Mouse (Mus musculus) liver, embryonic 15.5 days (tissue): ENCODE data around the gene Fasl. TPM values are rescaled to one million over a fixed set of nuclear protein-coding genes. Genes with fewer than 3 reads are reported as not detected.
A peak's percentile ranks its signal among the peaks of the same experiment; 100 is the strongest.

Experiments used
- ATAC-seq: fragments of 200-750 bp; cut with Nextera tagmentation; 2 replicates; pipeline ENCODE4 v1.8.0; 2017; ENCODE audit warnings: moderate number of reproducible peaks, mild to moderate bottlenecking, moderate library complexity; ENCODE audit not compliant: insufficient read depth
- H3K27ac ChIP-seq: fragments of 300-500 bp; sonication (generic); replicated peaks from 2 replicates; pipeline ENCODE4 v1.5.1; 2015; ENCODE audit warnings: mild to moderate bottlenecking, inconsistent platforms
- H3K27me3 ChIP-seq: fragments of 300-500 bp; sonication (generic); 2 replicates; pipeline ENCODE4 v1.6.1; 2015; ENCODE audit warnings: mild to moderate bottlenecking, inconsistent platforms
- H3K36me3 ChIP-seq: fragments of 300-500 bp; sonication (generic); replicated peaks from 2 replicates; pipeline ENCODE4 v1.6.1; 2015; ENCODE audit warnings: moderate library complexity, mild to moderate bottlenecking, inconsistent platforms
- H3K4me1 ChIP-seq: fragments of 300-500 bp; sonication (generic); replicated peaks from 2 replicates; pipeline ENCODE4 v1.6.1; 2015; ENCODE audit warnings: inconsistent platforms
- H3K4me2 ChIP-seq: fragments of 300-500 bp; sonication (generic); 2 replicates; pipeline ENCODE4 v1.6.1; 2015; ENCODE audit warnings: moderate library complexity, mild to moderate bottlenecking, inconsistent platforms
- H3K4me3 ChIP-seq: fragments of 300-500 bp; sonication (generic); replicated peaks from 2 replicates; pipeline ENCODE4 v1.5.1; 2015; ENCODE audit warnings: mild to moderate bottlenecking, inconsistent platforms
- H3K9ac ChIP-seq: fragments of 300-500 bp; sonication (generic); 2 replicates; pipeline ENCODE4 v1.6.1; 2015; ENCODE audit warnings: moderate library complexity, mild to moderate bottlenecking, inconsistent platforms
- H3K9me3 ChIP-seq: fragments of 300-500 bp; sonication (generic); replicated peaks from 2 replicates; pipeline ENCODE4 v1.6.1; 2016; ENCODE audit warnings: inconsistent platforms
- WGBS: fragments of 180-500 bp; shearing (Covaris S2); methylation state at CpG from one replicate; pipeline ENCODE4 v1.1.7; 2015; ENCODE audit warnings: mixed read lengths; ENCODE audit not compliant: insufficient replicate concordance; 5-methylcytosine and 5-hydroxymethylcytosine counted together
- polyA plus RNA-seq: library from polyadenylated mRNA; unstranded; fragments of >200 nt; fragmentation: Nextera tagmentation; extraction: Ambion mirVana; gene quantifications from 2 replicates; pipeline ENCODE4 v1.2.1, GENCODE M21; 2015

The Fasl gene
- polyA plus RNA-seq, 1 experiment from 2014 or later, result 0.08 TPM

GRCm38 (mm10) chr1:161791854-161792686 lies 3.8 kb upstream of the Fasl start:
- peaks cover 60% of the 10 kb centered on the region for H3K4me1 ChIP-seq
- 43% methylated on average over 8 of the region's 8 CpGs for WGBS
- no peak overlapping the region for H3K4me3 ChIP-seq
- H3K4me2 ChIP-seq, result peak overlapping the region; percentile 55
- H3K36me3 ChIP-seq, result no peaks in the 10 kb centered on the region
- H3K27ac ChIP-seq, result peak overlapping the region; percentile 88
- peak; percentile 88 for ATAC-seq
- H3K27me3 ChIP-seq, result no peaks in the 10 kb centered on the region
- peak overlapping the region; percentile 3; the same call in 1 of the 2 replicates for H3K9ac ChIP-seq
- no peaks in the 10 kb centered on the region for H3K9me3 ChIP-seq

- Histone ChIP-seq H3K9ac (no peak overlapping the region), H3K4me3 (no peak overlapping the region), H3K4me1 (no peaks in the 10 kb centered on the region), H3K27me3 (peaks cover 7% of the 10 kb centered on the region; the same call in 1 of the 2 replicates), H3K27ac (no peak overlapping the region), H3K36me3 (no peaks in the 10 kb centered on the region), H3K9me3 (no peaks in the 10 kb centered on the region), H3K4me2 (no peak overlapping the region)
- 60% methylated on average over 2 of the region's 2 CpGs for whole genome bisulfite sequencing
- no peak for ATAC-seq
These were observed 5.6 kb downstream of the Fasl start for GRCm38 (mm10) chr1:161782725-161783124.

DNA sequence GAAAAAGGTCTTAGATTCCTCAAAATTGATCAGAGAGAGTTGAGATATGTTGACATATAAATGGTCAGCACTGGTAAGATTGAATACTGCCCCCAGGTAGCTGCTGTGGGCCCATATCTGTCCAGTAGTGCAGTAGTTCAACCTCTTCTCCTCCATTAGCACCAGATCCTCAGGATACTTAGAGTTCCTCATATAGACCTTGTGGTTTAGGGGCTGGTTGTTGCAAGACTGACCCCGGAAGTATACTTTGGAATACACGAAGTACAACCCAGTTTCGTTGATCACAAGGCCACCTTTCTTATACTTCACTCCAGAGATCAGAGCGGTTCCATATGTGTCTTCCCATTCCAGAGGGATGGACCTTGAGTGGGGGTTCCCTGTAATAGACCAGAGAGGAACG lies 6.7 kb downstream of the Fasl start:
- no peak overlapping the region for H3K4me3 ChIP-seq
- no peaks in the 10 kb centered on the region for H3K36me3 ChIP-seq
- no peaks in the 10 kb centered on the region for H3K4me1 ChIP-seq
- no peaks in the 10 kb centered on the region for H3K9me3 ChIP-seq
- H3K27me3 ChIP-seq, result peaks cover 7% of the 10 kb centered on the region; the same call in 1 of the 2 replicates
- H3K4me2 ChIP-seq, result no peak overlapping the region
- H3K27ac ChIP-seq, result no peak overlapping the region
- WGBS, result 66% methylated on average over 5 of the region's 5 CpGs
- no peak overlapping the region for H3K9ac ChIP-seq
- ATAC-seq, result no peak

DNA sequence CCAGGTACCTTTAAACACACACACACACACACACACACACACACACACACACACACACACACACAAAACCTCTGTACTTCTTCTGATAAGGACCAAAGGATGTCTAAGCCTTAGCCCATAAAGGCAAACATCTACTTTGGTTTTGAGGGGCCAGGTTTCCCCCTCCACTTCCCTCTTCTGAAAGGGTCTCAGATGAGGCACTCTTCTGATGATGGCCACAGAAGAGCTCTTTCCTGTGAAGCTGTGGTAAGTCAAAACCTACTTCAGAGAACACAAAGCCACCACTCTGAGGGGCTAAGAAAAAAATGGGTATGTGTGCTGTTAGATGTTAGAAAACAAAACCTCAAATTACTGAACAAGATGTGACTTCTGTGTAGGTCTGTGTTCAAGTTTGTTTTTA lies 9.2 kb downstream of the Fasl start:
- Histone ChIP-seq H3K36me3 (no peaks in the 10 kb centered on the region), H3K27me3 (peaks cover 4% of the 10 kb centered on the region; the same call in 1 of the 2 replicates), H3K4me3 (no peak overlapping the region), H3K9me3 (no peaks in the 10 kb centered on the region), H3K9ac (no peak overlapping the region), H3K27ac (no peak overlapping the region), H3K4me2 (no peak overlapping the region), H3K4me1 (no peaks in the 10 kb centered on the region)
- ATAC-seq, result no peak

DNA sequence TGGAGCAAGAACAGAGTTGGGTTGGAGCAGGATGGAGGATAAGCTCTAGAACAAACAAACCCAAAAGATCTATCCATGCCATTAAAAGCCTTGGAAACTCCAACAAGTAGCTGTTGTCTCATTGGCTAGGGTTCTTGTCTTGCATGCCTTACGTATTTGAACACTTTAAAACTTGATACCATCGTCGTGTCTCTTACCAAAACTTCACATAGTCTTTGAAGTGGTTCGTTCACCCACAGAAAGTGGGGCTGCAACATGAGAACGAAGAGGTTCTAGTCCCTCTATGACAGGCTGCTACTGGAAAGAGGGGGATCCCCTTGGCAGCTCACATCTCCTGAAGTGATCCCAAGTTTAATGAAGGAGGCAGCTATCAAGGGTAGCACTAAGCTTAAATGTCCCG lies 13.1 kb downstream of the Fasl start:
- Histone ChIP-seq H3K4me2 (no peak overlapping the region), H3K9me3 (no peaks in the 10 kb centered on the region), H3K4me1 (peaks cover 10% of the 10 kb centered on the region), H3K27me3 (no peaks in the 10 kb centered on the region), H3K27ac (no peak overlapping the region), H3K9ac (no peak overlapping the region), H3K36me3 (no peaks in the 10 kb centered on the region), H3K4me3 (no peak overlapping the region)
- 63% methylated on average over 6 of the region's 6 CpGs for WGBS
- no peak for ATAC-seq

DNA sequence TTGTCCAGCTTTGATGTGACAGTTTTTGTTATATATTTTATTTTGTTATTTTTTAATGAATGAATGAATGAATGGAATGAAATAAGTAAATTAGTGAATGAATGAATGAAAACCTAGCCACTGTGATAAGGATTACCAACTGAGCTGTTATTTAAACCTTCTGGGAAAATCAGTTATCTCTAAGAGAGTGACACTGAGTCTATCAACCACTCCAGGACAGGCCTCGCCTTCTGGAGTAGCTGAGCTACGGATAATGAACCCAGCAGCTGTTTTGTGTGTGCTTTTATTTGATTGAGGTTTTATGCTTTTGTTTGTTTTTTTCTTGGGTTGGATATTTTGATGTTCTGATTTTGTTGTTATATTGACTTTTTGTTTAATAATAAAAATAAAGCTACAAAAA lies 17.0 kb downstream of the Fasl start:
- no peak overlapping the region for H3K4me2 ChIP-seq
- H3K4me3 ChIP-seq, result no peak overlapping the region
- no peaks in the 10 kb centered on the region for H3K36me3 ChIP-seq
- H3K27me3 ChIP-seq, result no peaks in the 10 kb centered on the region
- ATAC-seq, result peak; percentile 49; the same call in 1 of the 2 replicates
- no peak overlapping the region for H3K27ac ChIP-seq
- H3K9ac ChIP-seq, result no peak overlapping the region
- WGBS, result 16% methylated on average over 2 of the region's 2 CpGs
- peaks cover 28% of the 10 kb centered on the region for H3K4me1 ChIP-seq
- no peaks in the 10 kb centered on the region for H3K9me3 ChIP-seq

- no peak for ATAC-seq
- H3K4me1 ChIP-seq, result peaks cover 32% of the 10 kb centered on the region
These were observed 19.0 kb downstream of the Fasl start for GRCm38 (mm10) chr1:161769329-161769728.

DNA sequence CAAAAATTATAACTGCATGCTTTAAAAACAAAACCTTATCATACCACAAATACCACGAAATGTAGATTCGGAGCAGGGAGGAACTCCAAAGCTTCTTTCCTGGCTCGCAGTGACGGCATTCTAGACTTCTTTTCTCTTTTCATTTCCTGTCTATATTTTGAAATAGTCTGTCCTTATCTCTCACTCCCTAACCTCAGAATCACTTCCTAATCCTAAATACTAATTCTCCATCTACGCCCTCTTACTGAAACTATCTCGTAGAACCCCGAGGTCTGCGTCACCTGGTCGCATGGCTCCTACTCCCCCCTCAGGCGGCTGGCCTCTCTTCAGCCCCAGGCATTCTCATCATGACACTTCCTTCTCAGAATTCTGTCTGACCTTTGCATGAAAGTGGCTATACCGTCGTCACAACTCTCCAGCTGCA lies 21.2 kb downstream of the Fasl start:
- WGBS, result 13% methylated on average over 12 of the region's 12 CpGs
- H3K9ac ChIP-seq, result peak overlapping the region; percentile 26; the same call in 1 of the 2 replicates
- H3K27ac ChIP-seq, result 0 out of 2 replicates have a peak overlapping the region, but pooled peaks have one; percentile 9
- peak; percentile 49 for ATAC-seq
- peak overlapping the region; percentile 46 for H3K4me3 ChIP-seq
- H3K36me3 ChIP-seq, result no peaks in the 10 kb centered on the region
- peak overlapping the region; percentile 69 for H3K4me2 ChIP-seq
- peaks cover 32% of the 10 kb centered on the region for H3K4me1 ChIP-seq
- no peaks in the 10 kb centered on the region for H3K27me3 ChIP-seq
- H3K9me3 ChIP-seq, result no peaks in the 10 kb centered on the region

More at GRCm38 (mm10) chr1:161769329-161769728, 19.0 kb downstream of the Fasl start:
- H3K27ac ChIP-seq, result no peak overlapping the region
- no peaks in the 10 kb centered on the region for H3K9me3 ChIP-seq
- WGBS, result 43% methylated on average over 1 of the region's 1 CpGs
- no peak overlapping the region for H3K4me2 ChIP-seq
- no peak overlapping the region for H3K9ac ChIP-seq
- H3K36me3 ChIP-seq, result no peaks in the 10 kb centered on the region
- no peak overlapping the region for H3K4me3 ChIP-seq
- no peaks in the 10 kb centered on the region for H3K27me3 ChIP-seq

DNA sequence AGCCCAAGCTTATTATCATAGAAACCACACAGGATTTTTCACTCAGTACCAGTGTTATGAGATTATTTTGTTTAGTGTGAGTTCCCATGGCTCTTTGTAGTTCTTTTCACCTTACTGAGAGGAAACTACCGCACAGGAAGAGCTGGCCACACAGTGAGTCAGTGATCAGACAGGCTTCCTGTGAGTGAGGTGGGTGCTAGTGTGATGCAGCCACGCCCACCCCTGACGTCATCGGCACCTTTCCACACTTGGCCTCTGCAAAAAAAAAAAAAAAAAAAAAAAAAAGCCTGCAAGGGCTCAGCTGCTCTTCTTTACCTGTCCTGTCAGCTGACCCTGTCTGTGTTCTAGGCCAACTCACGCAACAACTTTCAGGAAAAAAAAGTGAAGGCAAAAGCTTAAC lies 21.6 kb downstream of the Fasl start:
- ATAC-seq, result peak; percentile 84
- no peaks in the 10 kb centered on the region for H3K36me3 ChIP-seq
- H3K4me1 ChIP-seq, result peaks cover 32% of the 10 kb centered on the region
- 0 out of 2 replicates have a peak overlapping the region, but pooled peaks have one; percentile 9 for H3K27ac ChIP-seq
- peak overlapping the region; percentile 69 for H3K4me2 ChIP-seq
- 15% methylated on average over 5 of the region's 5 CpGs for WGBS
- H3K9me3 ChIP-seq, result no peaks in the 10 kb centered on the region
- H3K4me3 ChIP-seq, result peak overlapping the region; percentile 46
- H3K27me3 ChIP-seq, result no peaks in the 10 kb centered on the region
- H3K9ac ChIP-seq, result peak overlapping the region; percentile 13; the same call in 1 of the 2 replicates

DNA sequence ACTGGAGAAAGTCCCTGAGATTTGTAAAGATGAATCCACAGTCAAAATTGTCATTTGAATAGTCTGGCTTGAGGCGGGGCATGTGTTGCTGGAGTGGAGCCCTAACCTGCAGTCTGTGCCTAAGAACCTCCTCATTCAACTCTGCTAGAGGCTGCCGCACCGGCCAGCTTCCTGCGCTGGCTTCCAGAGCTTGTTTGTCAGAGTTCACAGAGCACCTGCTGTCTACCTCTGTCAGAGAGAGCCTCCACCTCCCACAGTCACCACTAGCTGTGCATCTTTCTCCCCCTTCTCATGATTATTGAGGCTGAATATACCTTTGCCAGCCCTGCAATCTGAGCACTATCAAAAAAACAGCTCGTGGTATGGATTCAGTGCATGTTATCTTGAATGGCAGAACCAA lies 22.4 kb downstream of the Fasl start:
- ATAC-seq, result no peak
- H3K4me2 ChIP-seq, result no peak overlapping the region
- H3K9ac ChIP-seq, result no peak overlapping the region
- no peaks in the 10 kb centered on the region for H3K9me3 ChIP-seq
- H3K36me3 ChIP-seq, result no peaks in the 10 kb centered on the region
- H3K27ac ChIP-seq, result no peak overlapping the region
- peaks cover 28% of the 10 kb centered on the region for H3K4me1 ChIP-seq
- no peaks in the 10 kb centered on the region for H3K27me3 ChIP-seq
- WGBS, result 31% methylated on average over 5 of the region's 5 CpGs
- H3K4me3 ChIP-seq, result no peak overlapping the region

GRCm38 (mm10) chr1:161764964-161765363 lies 23.3 kb downstream of the Fasl start:
- H3K4me1 ChIP-seq, result peaks cover 21% of the 10 kb centered on the region
- no peaks in the 10 kb centered on the region for H3K27me3 ChIP-seq
- no peak overlapping the region for H3K4me3 ChIP-seq
- no peaks in the 10 kb centered on the region for H3K36me3 ChIP-seq
- H3K4me2 ChIP-seq, result no peak overlapping the region
- no peak overlapping the region for H3K9ac ChIP-seq
- H3K9me3 ChIP-seq, result no peaks in the 10 kb centered on the region
- ATAC-seq, result no peak
- no peak overlapping the region for H3K27ac ChIP-seq
- 86% methylated on average over 1 of the region's 1 CpGs for WGBS
